Mouse (Mus musculus): ENCODE results near the gene Raph1. TPM values are rescaled to one million over a fixed set of nuclear protein-coding genes. Genes with fewer than 3 reads are reported as not detected.
"Not testable (repeated sequence)": the region's sequence is repeated elsewhere in the genome, so short reads cannot be mapped to it uniquely, and the experiment has no call there.

The Raph1 gene
- polyA plus RNA-seq, 1 experiment from 2014 or later, result 30.4 TPM

DNA sequence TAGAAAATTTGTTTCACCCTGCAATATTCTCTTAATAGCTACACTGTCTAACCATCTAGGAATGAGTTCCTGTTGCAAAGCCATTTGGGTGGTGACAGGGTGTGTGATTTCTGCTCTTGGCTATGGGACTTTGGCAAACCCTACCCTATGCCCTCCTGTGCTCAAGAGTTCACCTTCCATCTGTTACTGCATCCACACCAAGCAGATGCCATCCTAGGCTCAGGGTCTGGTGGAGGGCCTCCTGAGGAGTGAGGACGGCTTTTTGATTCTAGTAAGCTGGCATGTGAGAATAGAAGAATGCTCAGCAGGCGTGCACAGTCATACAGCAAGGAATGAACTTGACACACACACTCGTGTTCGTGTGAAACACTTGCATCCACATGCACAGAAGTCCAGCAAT lies 76.4 kb downstream of the Raph1 start:
- 75% methylated on average over 4 of the region's 4 CpGs for WGBS (ENCODE audit: insufficient replicate concordance)
- no peak overlapping the region for H3K4me3 ChIP-seq (replicated peaks)
- H3K4me2 ChIP-seq, result no peak overlapping the region
- peaks cover 34% of the 10 kb centered on the region for H3K36me3 ChIP-seq
- no peak overlapping the region for H3K9ac ChIP-seq
- ATAC-seq (ENCODE audit: low read depth) (no peak), DNase-seq (no peak)
- H3K9me3 ChIP-seq (replicated peaks), result no peaks in the 10 kb centered on the region
- no peaks in the 10 kb centered on the region for H3K4me1 ChIP-seq (replicated peaks)
- H3K27ac ChIP-seq, result no peak overlapping the region
- H3K27me3 ChIP-seq, result no peaks in the 10 kb centered on the region

DNA sequence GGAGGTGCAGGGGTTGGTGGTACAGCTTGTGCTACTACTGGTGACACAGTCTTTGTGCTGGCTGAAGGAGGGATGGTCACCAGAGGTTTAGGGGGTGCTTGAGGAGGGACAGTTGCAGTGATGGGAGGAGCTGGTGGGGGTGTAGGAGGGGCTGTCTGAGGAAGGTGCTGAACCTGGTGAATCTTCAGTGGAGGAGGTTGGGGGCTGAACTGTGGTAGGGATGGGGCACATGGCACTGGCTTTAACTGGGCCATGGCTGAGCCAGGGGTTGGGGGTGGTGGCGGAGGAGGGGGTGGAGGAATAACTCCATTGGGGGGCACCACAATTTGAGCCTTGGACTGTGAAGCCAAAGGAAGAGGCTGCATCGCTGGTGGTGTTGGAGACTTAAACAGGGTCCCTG lies 77.2 kb downstream of the Raph1 start:
- Histone ChIP-seq H3K9me3 (replicated peaks) (no peaks in the 10 kb centered on the region), H3K9ac (no peak overlapping the region), H3K4me3 (replicated peaks) (no peak overlapping the region), H3K4me1 (replicated peaks) (no peaks in the 10 kb centered on the region), H3K36me3 (peaks cover 34% of the 10 kb centered on the region), H3K27ac (no peak overlapping the region), H3K27me3 (no peaks in the 10 kb centered on the region), H3K4me2 (no peak overlapping the region)
- no peak for ATAC-seq (ENCODE audit: low read depth)
- WGBS (ENCODE audit: insufficient replicate concordance), result 69% methylated on average over 2 of the region's 2 CpGs
- no peak for DNase-seq

GRCm38 (mm10) chr1:60488635-60489034 lies 78.3 kb downstream of the Raph1 start:
- Histone ChIP-seq H3K36me3 (peaks cover 34% of the 10 kb centered on the region), H3K9ac (no peak overlapping the region), H3K4me1 (replicated peaks) (no peaks in the 10 kb centered on the region), H3K9me3 (replicated peaks) (no peaks in the 10 kb centered on the region), H3K4me3 (replicated peaks) (no peak overlapping the region), H3K4me2 (no peak overlapping the region), H3K27me3 (no peaks in the 10 kb centered on the region), H3K27ac (no peak overlapping the region)
- 80% methylated on average over 8 of the region's 8 CpGs for WGBS (ENCODE audit: insufficient replicate concordance)
- ATAC-seq (ENCODE audit: low read depth) (no peak), DNase-seq (no peak)

- WGBS (ENCODE audit: insufficient replicate concordance), result 64% methylated on average over 3 of the region's 3 CpGs
- H3K36me3 ChIP-seq, result peaks cover 27% of the 10 kb centered on the region
- H3K4me1 ChIP-seq (replicated peaks), result no peaks in the 10 kb centered on the region
- no peaks in the 10 kb centered on the region for H3K27me3 ChIP-seq
- no peak for DNase-seq
- no peaks in the 10 kb centered on the region for H3K9me3 ChIP-seq (replicated peaks)
- no peak overlapping the region for H3K4me3 ChIP-seq (replicated peaks)
- ATAC-seq (ENCODE audit: low read depth), result no peak
- H3K27ac ChIP-seq, result no peak overlapping the region
- no peak overlapping the region for H3K9ac ChIP-seq
- H3K4me2 ChIP-seq, result no peak overlapping the region
Measured at GRCm38 (mm10) chr1:60485649-60486048, 81.3 kb downstream of the Raph1 start.

DNA sequence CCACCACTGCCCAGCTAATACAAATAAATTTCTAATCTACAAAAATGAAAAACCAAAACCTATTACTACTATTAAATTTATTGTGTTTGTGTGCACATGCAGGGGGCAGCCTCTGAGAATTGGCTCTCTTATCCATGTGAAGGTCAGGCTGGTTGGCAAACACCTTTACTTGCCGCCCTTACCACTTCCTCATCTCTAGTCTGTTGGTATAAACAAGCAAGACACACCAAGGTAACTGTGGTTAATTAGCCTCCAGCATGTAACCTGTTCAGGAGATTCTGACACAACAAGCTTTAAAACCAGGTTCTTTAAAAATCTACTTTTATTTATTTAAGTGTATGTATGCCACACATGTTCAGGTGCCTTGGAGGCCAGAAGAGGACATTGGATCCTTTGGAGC lies 84.0 kb downstream of the Raph1 start:
- no peak for ATAC-seq (ENCODE audit: low read depth)
- Histone ChIP-seq H3K9me3 (replicated peaks) (no peaks in the 10 kb centered on the region), H3K4me1 (replicated peaks) (no peaks in the 10 kb centered on the region), H3K36me3 (peaks cover 8% of the 10 kb centered on the region), H3K4me3 (replicated peaks) (no peak overlapping the region), H3K9ac (no peak overlapping the region), H3K4me2 (no peak overlapping the region), H3K27me3 (no peaks in the 10 kb centered on the region), H3K27ac (no peak overlapping the region)
- WGBS (ENCODE audit: insufficient replicate concordance), result 64% methylated on average over 1 of the region's 1 CpGs
- DNase-seq, result no peak

DNA sequence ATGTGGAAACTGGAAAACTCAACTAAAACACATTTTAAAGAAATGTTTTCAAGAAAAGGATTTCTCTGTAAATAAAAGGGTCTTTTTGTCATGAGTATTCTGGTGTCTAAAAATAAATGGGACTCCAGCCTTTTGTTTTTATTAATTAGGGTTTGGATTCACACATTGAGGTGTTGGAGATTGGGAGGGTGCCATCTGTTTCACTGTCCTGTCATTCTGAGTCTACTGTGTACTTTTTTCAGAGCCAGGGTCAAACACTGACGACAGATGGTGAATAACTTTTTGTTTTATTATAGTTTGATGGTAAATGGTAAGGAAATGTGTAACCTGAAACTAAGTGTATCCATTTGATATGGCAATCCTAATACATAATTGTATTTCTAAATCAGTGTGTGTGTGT lies 85.3 kb downstream of the Raph1 start:
- no peaks in the 10 kb centered on the region for H3K4me1 ChIP-seq (replicated peaks)
- DNase-seq (no peak), ATAC-seq (ENCODE audit: low read depth) (no peak)
- no peak overlapping the region for H3K4me3 ChIP-seq (replicated peaks)
- H3K36me3 ChIP-seq, result peaks cover 8% of the 10 kb centered on the region; the same call in 1 of the 2 replicates
- 65% methylated on average over 1 of the region's 1 CpGs for whole genome bisulfite sequencing (ENCODE audit: insufficient replicate concordance)
- H3K27me3 ChIP-seq, result no peaks in the 10 kb centered on the region
- H3K9ac ChIP-seq, result no peak overlapping the region
- no peak overlapping the region for H3K27ac ChIP-seq
- H3K9me3 ChIP-seq (replicated peaks), result no peaks in the 10 kb centered on the region
- no peak overlapping the region for H3K4me2 ChIP-seq

- Histone ChIP-seq H3K4me2 (no peak overlapping the region), H3K9me3 (replicated peaks) (no peaks in the 10 kb centered on the region), H3K4me3 (replicated peaks) (no peak overlapping the region), H3K36me3 (peaks cover 3% of the 10 kb centered on the region; the same call in 1 of the 2 replicates), H3K9ac (no peak overlapping the region), H3K27ac (no peak overlapping the region), H3K4me1 (replicated peaks) (peaks cover 8% of the 10 kb centered on the region), H3K27me3 (no peaks in the 10 kb centered on the region)
- DNase-seq (no peak), ATAC-seq (ENCODE audit: low read depth) (no peak)
- WGBS (ENCODE audit: insufficient replicate concordance), result 66% methylated on average over 7 of the region's 7 CpGs
Measured at GRCm38 (mm10) chr1:60470541-60470940, 96.4 kb downstream of the Raph1 start.

GRCm38 (mm10) chr1:60469491-60469890 lies 97.4 kb downstream of the Raph1 start:
- peaks cover 8% of the 10 kb centered on the region for H3K4me1 ChIP-seq (replicated peaks)
- WGBS (ENCODE audit: insufficient replicate concordance), result 77% methylated on average over 2 of the region's 2 CpGs
- no peak overlapping the region for H3K4me3 ChIP-seq (replicated peaks)
- H3K27ac ChIP-seq, result no peak overlapping the region
- H3K36me3 ChIP-seq, result peaks cover 3% of the 10 kb centered on the region; the same call in 1 of the 2 replicates
- no peak overlapping the region for H3K4me2 ChIP-seq
- no peaks in the 10 kb centered on the region for H3K9me3 ChIP-seq (replicated peaks)
- H3K27me3 ChIP-seq, result no peaks in the 10 kb centered on the region
- DNase-seq, result no peak
- ATAC-seq (ENCODE audit: low read depth), result no peak
- H3K9ac ChIP-seq, result no peak overlapping the region

GRCm38 (mm10) chr1:60460623-60461022 lies 106.3 kb downstream of the Raph1 start:
- Histone ChIP-seq H3K9ac (no peak overlapping the region), H3K9me3 (replicated peaks) (no peaks in the 10 kb centered on the region), H3K4me1 (replicated peaks) (no peaks in the 10 kb centered on the region), H3K4me2 (no peak overlapping the region), H3K27me3 (no peaks in the 10 kb centered on the region), H3K27ac (no peak overlapping the region), H3K36me3 (no peaks in the 10 kb centered on the region), H3K4me3 (replicated peaks) (no peak overlapping the region)
- ATAC-seq (ENCODE audit: low read depth), result no peak
- WGBS (ENCODE audit: insufficient replicate concordance), result 29% methylated on average over 1 of the region's 1 CpGs
- no peak for DNase-seq

DNA sequence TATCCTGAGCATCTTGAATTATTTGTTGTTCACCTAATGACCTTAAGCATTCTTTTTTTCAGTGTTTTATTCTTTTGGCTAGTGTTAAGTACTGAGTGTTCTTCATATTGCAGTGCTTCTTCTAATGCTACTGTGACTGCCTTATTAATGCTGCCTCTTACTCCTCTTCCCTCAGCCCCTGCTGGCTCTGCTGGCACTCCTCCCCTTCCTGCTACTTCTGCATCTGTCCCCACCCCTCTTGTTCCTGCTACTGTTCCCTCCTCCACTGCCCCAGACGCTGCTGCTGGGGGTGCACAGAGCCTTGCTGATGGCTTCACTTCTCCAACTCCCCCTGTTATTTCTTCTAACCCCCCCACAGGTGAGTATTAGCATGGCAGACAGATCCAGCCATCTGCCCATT lies 117.0 kb downstream of the Raph1 start:
- H3K4me2 ChIP-seq, result no peak overlapping the region
- H3K4me3 ChIP-seq (replicated peaks), result no peak overlapping the region
- no peaks in the 10 kb centered on the region for H3K27me3 ChIP-seq
- ATAC-seq (ENCODE audit: low read depth) (no peak), DNase-seq (no peak)
- H3K4me1 ChIP-seq (replicated peaks), result 0 out of 2 replicates have a peak, but pooled peaks cover 4% of the 10 kb centered on the region
- H3K36me3 ChIP-seq, result peaks cover 11% of the 10 kb centered on the region; the same call in 1 of the 2 replicates
- 13% methylated on average over 1 of the region's 1 CpGs for WGBS (ENCODE audit: insufficient replicate concordance)
- no peak overlapping the region for H3K9ac ChIP-seq
- no peaks in the 10 kb centered on the region for H3K9me3 ChIP-seq (replicated peaks)
- H3K27ac ChIP-seq, result no peak overlapping the region

GRCm38 (mm10) chr1:60447067-60447466 lies 119.8 kb downstream of the Raph1 start:
- H3K27ac ChIP-seq, result no peak overlapping the region
- H3K4me3 ChIP-seq (replicated peaks), result no peak overlapping the region
- 0 out of 2 replicates have a peak, but pooled peaks cover 4% of the 10 kb centered on the region for H3K4me1 ChIP-seq (replicated peaks)
- ATAC-seq (ENCODE audit: low read depth) (no peak), DNase-seq (no peak)
- no peaks in the 10 kb centered on the region for H3K27me3 ChIP-seq
- H3K4me2 ChIP-seq, result no peak overlapping the region
- WGBS (ENCODE audit: insufficient replicate concordance), result 46% methylated on average over 12 of the region's 12 CpGs
- no peaks in the 10 kb centered on the region for H3K9me3 ChIP-seq (replicated peaks)
- no peak overlapping the region for H3K9ac ChIP-seq
- H3K36me3 ChIP-seq, result peaks cover 9% of the 10 kb centered on the region; the same call in 1 of the 2 replicates

GRCm38 (mm10) chr1:60441438-60441837 lies 125.5 kb downstream of the Raph1 start:
- WGBS (ENCODE audit: insufficient replicate concordance), result 60% methylated on average over 5 of the region's 5 CpGs
- H3K36me3 ChIP-seq; H3K4me2 ChIP-seq; H3K27ac ChIP-seq; ATAC-seq (ENCODE audit: low read depth); H3K4me3 ChIP-seq (replicated peaks); H3K9me3 ChIP-seq (replicated peaks); H3K27me3 ChIP-seq; H3K9ac ChIP-seq; H3K4me1 ChIP-seq (replicated peaks); DNase-seq: not testable (repeated sequence)
